Mouse (Mus musculus): Measurements from ENCODE around the gene Capg. TPM values are rescaled to one million over a fixed set of nuclear protein-coding genes. Genes with fewer than 3 reads are reported as not detected.

Capg gene
- polyA plus RNA-seq, 1 experiment = 67.8 TPM

- Histone ChIP-seq H3K4me1 (ENCODE audit: control insufficient read depth, insufficient read depth, low read length) (no peaks in the 10 kb centered on the region), H3K4me3 (replicated peaks; ENCODE audit: extremely low read depth, low read depth, low read length) (no peak overlapping the region)
- no peak for DNase-seq
- WGBS = 63% methylated on average over 6 of the region's 6 CpGs
- TF ChIP-seq CTCF (IDR thresholded peaks at IDR 0.05; ENCODE audit: insufficient read depth, low read length) (no peak), POLR2A (IDR thresholded peaks at IDR 0.05; ENCODE audit: borderline replicate concordance, extremely low read depth, low read depth, low read length) (no peak)
Measured at GRCm38 (mm10) chr6:72562486-72562885, 18.3 kb downstream of the Capg start.

GRCm38 (mm10) chr6:72562894-72563293 lies 18.7 kb downstream of the Capg start:
- Histone ChIP-seq H3K4me3 (replicated peaks; ENCODE audit: extremely low read depth, low read depth, low read length) (no peak overlapping the region), H3K4me1 (ENCODE audit: control insufficient read depth, insufficient read depth, low read length) (no peaks in the 10 kb centered on the region)
- DNase-seq = no peak
- TF ChIP-seq CTCF (IDR thresholded peaks at IDR 0.05; ENCODE audit: insufficient read depth, low read length) (no peak), POLR2A (IDR thresholded peaks at IDR 0.05; ENCODE audit: borderline replicate concordance, extremely low read depth, low read depth, low read length) (no peak)
- WGBS = 83% methylated on average over 5 of the region's 5 CpGs

GRCm38 (mm10) chr6:72565506-72565905 lies 21.3 kb downstream of the Capg start:
- Histone ChIP-seq H3K4me1 (ENCODE audit: control insufficient read depth, insufficient read depth, low read length) (no peaks in the 10 kb centered on the region), H3K4me3 (replicated peaks; ENCODE audit: extremely low read depth, low read depth, low read length) (no peak overlapping the region)
- 76% methylated on average over 7 of the region's 7 CpGs for WGBS
- no peak for DNase-seq
- TF ChIP-seq POLR2A (IDR thresholded peaks at IDR 0.05; ENCODE audit: borderline replicate concordance, extremely low read depth, low read depth, low read length) = no peak
- no peak for TF ChIP-seq CTCF (IDR thresholded peaks at IDR 0.05; ENCODE audit: insufficient read depth, low read length)

- 7% methylated on average over 4 of the region's 4 CpGs for WGBS
- no peak overlapping the region for H3K4me3 ChIP-seq (replicated peaks; ENCODE audit: extremely low read depth, low read depth, low read length)
- no peaks in the 10 kb centered on the region for H3K4me1 ChIP-seq (ENCODE audit: control insufficient read depth, insufficient read depth, low read length)
- no peak for TF ChIP-seq POLR2A (IDR thresholded peaks at IDR 0.05; ENCODE audit: borderline replicate concordance, extremely low read depth, low read depth, low read length)
- peak; percentile 73 for TF ChIP-seq CTCF (IDR thresholded peaks at IDR 0.05; ENCODE audit: insufficient read depth, low read length)
- DNase-seq = peak; percentile 87
Measured at GRCm38 (mm10) chr6:72566044-72566443, 21.9 kb downstream of the Capg start.

GRCm38 (mm10) chr6:72567508-72567907 lies 23.3 kb downstream of the Capg start:
- no peak for DNase-seq
- no peak overlapping the region for H3K4me3 ChIP-seq (replicated peaks; ENCODE audit: extremely low read depth, low read depth, low read length)
- no peaks in the 10 kb centered on the region for H3K4me1 ChIP-seq (ENCODE audit: control insufficient read depth, insufficient read depth, low read length)
- TF ChIP-seq POLR2A (IDR thresholded peaks at IDR 0.05; ENCODE audit: borderline replicate concordance, extremely low read depth, low read depth, low read length) (no peak), CTCF (IDR thresholded peaks at IDR 0.05; ENCODE audit: insufficient read depth, low read length) (no peak)
- WGBS = 73% methylated on average over 5 of the region's 5 CpGs

- TF ChIP-seq CTCF (IDR thresholded peaks at IDR 0.05; ENCODE audit: insufficient read depth, low read length) = no peak
- no peak for TF ChIP-seq POLR2A (IDR thresholded peaks at IDR 0.05; ENCODE audit: borderline replicate concordance, extremely low read depth, low read depth, low read length)
- DNase-seq = no peak
- WGBS = 88% methylated on average over 10 of the region's 10 CpGs
- Histone ChIP-seq H3K4me3 (replicated peaks; ENCODE audit: extremely low read depth, low read depth, low read length) (no peak overlapping the region), H3K4me1 (ENCODE audit: control insufficient read depth, insufficient read depth, low read length) (no peaks in the 10 kb centered on the region)
Measured at GRCm38 (mm10) chr6:72568736-72569135, 24.5 kb downstream of the Capg start.

- H3K4me1 ChIP-seq (ENCODE audit: control insufficient read depth, insufficient read depth, low read length) = no peaks in the 10 kb centered on the region
- WGBS = 87% methylated on average over 10 of the region's 10 CpGs
- no peak for DNase-seq
- TF ChIP-seq POLR2A (IDR thresholded peaks at IDR 0.05; ENCODE audit: borderline replicate concordance, extremely low read depth, low read depth, low read length) (no peak), CTCF (IDR thresholded peaks at IDR 0.05; ENCODE audit: insufficient read depth, low read length) (no peak)
- H3K4me3 ChIP-seq (replicated peaks; ENCODE audit: extremely low read depth, low read depth, low read length) = no peak overlapping the region
Measured at GRCm38 (mm10) chr6:72570644-72571397, 26.6 kb downstream of the Capg start.

- TF ChIP-seq CTCF (IDR thresholded peaks at IDR 0.05; ENCODE audit: insufficient read depth, low read length) (no peak), POLR2A (IDR thresholded peaks at IDR 0.05; ENCODE audit: borderline replicate concordance, extremely low read depth, low read depth, low read length) (no peak)
- no peaks in the 10 kb centered on the region for H3K4me1 ChIP-seq (ENCODE audit: control insufficient read depth, insufficient read depth, low read length)
- WGBS = 36% methylated on average over 3 of the region's 3 CpGs
- DNase-seq = no peak
- no peak overlapping the region for H3K4me3 ChIP-seq (replicated peaks; ENCODE audit: extremely low read depth, low read depth, low read length)
Measured at GRCm38 (mm10) chr6:72571826-72572225, 27.6 kb downstream of the Capg start.

GRCm38 (mm10) chr6:72576041-72576440 lies 31.9 kb downstream of the Capg start:
- WGBS = 96% methylated on average over 3 of the region's 3 CpGs
- Histone ChIP-seq H3K4me3 (replicated peaks; ENCODE audit: extremely low read depth, low read depth, low read length) (no peak overlapping the region), H3K4me1 (ENCODE audit: control insufficient read depth, insufficient read depth, low read length) (no peaks in the 10 kb centered on the region)
- TF ChIP-seq POLR2A (IDR thresholded peaks at IDR 0.05; ENCODE audit: borderline replicate concordance, extremely low read depth, low read depth, low read length) = no peak
- TF ChIP-seq CTCF (IDR thresholded peaks at IDR 0.05; ENCODE audit: insufficient read depth, low read length) = no peak
- no peak for DNase-seq

Measured in lung, adult 2 months (tissue).